Mouse (Mus musculus) neural tube, postnatal 0 days (tissue): ENCODE results near the gene Hsd3b1. TPM values are rescaled to one million over a fixed set of nuclear protein-coding genes. Genes with fewer than 3 reads are reported as not detected.

Source experiments
- polyA plus RNA-seq: library from polyadenylated mRNA; unstranded; fragments of >200 nt; fragmentation: Nextera tagmentation; extraction: Ambion mirVana; gene quantifications from 2 replicates; pipeline ENCODE4 v1.2.1, GENCODE M21; 2015

Gene Hsd3b1
- 0.09 TPM in 1 of 2 replicates, not detected in the other for polyA plus RNA-seq

DNA sequence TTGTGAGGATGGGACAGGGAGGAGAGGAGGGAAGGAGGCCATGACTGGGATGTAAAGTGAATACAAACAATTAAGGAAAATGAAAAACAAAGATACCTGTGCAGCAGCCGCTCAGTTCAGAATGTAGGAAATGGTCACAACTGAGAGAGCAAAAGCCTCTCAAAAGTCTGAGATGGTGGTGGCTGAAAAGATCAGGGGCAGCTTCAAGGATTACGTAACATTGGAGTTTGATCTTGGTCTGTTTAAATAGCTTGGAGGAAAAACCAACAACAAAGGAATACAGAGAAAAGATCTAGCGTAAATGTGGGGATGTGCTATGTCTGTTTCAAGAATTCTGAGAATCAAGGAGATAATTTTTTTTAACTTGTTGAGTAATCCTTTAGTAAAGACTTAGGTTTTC, at the start of gene Hsd3b1:
Hsd3b1 (minus strand) TSS at position 219 of the 400 bp plus-strand sequence.

GRCm38 (mm10) chr3:98893057-98893772, 33.6 kb upstream of the Hsd3b1 start, which contains the start of gene Hao2:
TSS of gene Hao2 (minus strand) at chr3:98893239.

DNA sequence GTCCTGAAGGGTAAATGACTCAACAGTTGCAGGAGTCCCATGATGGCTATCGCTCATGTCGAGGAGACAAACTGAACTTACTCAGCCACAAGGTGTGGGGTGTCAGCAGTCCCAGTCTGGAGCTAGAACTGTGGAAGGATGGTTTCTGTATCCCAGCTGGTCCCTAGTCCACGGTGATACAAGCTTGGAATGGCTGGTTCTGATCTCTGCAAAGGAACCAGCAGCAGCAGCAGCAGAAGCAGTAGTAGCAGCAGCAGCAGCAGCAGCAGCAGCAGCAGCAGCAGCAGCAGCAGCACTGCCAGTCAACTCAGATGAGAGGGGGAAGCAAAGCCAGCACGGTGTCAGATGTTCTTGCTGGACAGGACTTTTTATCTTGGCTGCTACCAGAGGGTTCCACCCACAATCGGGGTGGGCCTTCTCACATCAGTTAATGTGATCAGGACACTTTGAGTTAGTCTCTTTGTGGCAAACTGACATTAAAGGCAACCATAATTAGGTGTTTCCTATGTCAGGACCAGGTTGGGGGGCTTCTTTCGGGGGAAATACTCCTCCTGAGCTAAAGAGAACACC, 45.4 kb downstream of the Hsd3b1 start, which contains the start of gene Hsd3b6:
Hsd3b6 (minus strand) TSS at position 343 of the 570 bp plus-strand sequence.

Other genes starting within 250 kb of the Hsd3b1 start
- not detected in 2 replicates for gene Hsd3b5, start 229.5 kb downstream of the Hsd3b1 start, polyA plus RNA-seq
- 0.06 and 0.17 TPM in 2 replicates for gene Hsd3b2, start 135.3 kb downstream of the Hsd3b1 start, polyA plus RNA-seq
- 0.08 and 0.10 TPM in 2 replicates for gene Hsd3b3, start 96.7 kb downstream of the Hsd3b1 start, polyA plus RNA-seq
- gene Hsd3b6, start 45.4 kb downstream of the Hsd3b1 start, polyA plus RNA-seq = 0.09 TPM in 1 of 2 replicates, not detected in the other
- gene Hao2, start 33.4 kb upstream of the Hsd3b1 start, polyA plus RNA-seq = not detected in 2 replicates